Mouse (Mus musculus) ES-E14 (cell line): ENCODE measurements around the gene Dock9. TPM values are rescaled to one million over a fixed set of nuclear protein-coding genes. Genes with fewer than 3 reads are reported as not detected.

ENCODE experiments used
- DNase-seq: peaks from one replicate; pipeline ENCODE4 v3.0.0-alpha.2; 2013; ENCODE audit warnings: low read depth, low spot score
- H3K27ac ChIP-seq: 2 replicates; pipeline ENCODE4 v1.5.1; 2012; ENCODE audit warnings: low read depth, mild to moderate bottlenecking, low read length, moderate library complexity, mixed read lengths; ENCODE audit not compliant: poor library complexity, insufficient read depth, severe bottlenecking
- H3K36me3 ChIP-seq: 2 replicates; pipeline ENCODE4 v1.6.1; 2012; ENCODE audit warnings: mild to moderate bottlenecking, low read length, moderate library complexity, mixed read lengths; ENCODE audit not compliant: control insufficient read depth, poor library complexity, insufficient read depth, severe bottlenecking
- H3K4me1 ChIP-seq, 2 experiments: fragments of 150-350 bp in 1 of 2; sonication (generic) in 1 of 2; 2 replicates each; pipeline ENCODE4 v1.6.1; 2012; ENCODE audit warnings: low read length in 2 of 2, mild to moderate bottlenecking in 1 of 2, mixed read lengths in 1 of 2; ENCODE audit not compliant: control insufficient read depth in 2 of 2, insufficient read depth in 2 of 2, poor library complexity in 1 of 2
- H3K4me3 ChIP-seq, 2 experiments: fragments of 150-350 bp in 1 of 2; sonication (generic) in 1 of 2; 2 replicates each; pipeline ENCODE4 v1.5.1; 2012; ENCODE audit warnings: low read length in 2 of 2, low read depth in 1 of 2, mild to moderate bottlenecking in 1 of 2, mixed read lengths in 1 of 2; ENCODE audit not compliant: insufficient read depth in 1 of 2, poor library complexity in 1 of 2, severe bottlenecking in 1 of 2
- H3K9ac ChIP-seq: 2 replicates; pipeline ENCODE4 v1.6.1; 2012; ENCODE audit warnings: low read depth, mild to moderate bottlenecking, low read length, mixed read lengths; ENCODE audit not compliant: poor library complexity, insufficient read depth, severe bottlenecking
- H3K9me3 ChIP-seq: fragments of 150-350 bp; sonication (generic); 2 replicates; pipeline ENCODE4 v1.6.1; 2012; ENCODE audit warnings: low read depth, mild to moderate bottlenecking, low read length; ENCODE audit not compliant: control insufficient read depth, insufficient read depth
- CHD2 ChIP-seq: IDR thresholded peaks from 2 replicates; pipeline ENCODE4 v1.6.1; 2014; ENCODE audit warnings: mild to moderate bottlenecking, low read depth, low read length, inconsistent platforms
- HCFC1 ChIP-seq: IDR thresholded peaks from 2 replicates; pipeline ENCODE4 v1.6.1; 2012; ENCODE audit warnings: low read length, inconsistent platforms, borderline replicate concordance; ENCODE audit not compliant: insufficient read depth
- MAFK ChIP-seq: IDR thresholded peaks from 2 replicates; pipeline ENCODE4 v1.6.1; 2014; ENCODE audit warnings: mild to moderate bottlenecking, low read depth, low read length, inconsistent platforms; ENCODE audit not compliant: insufficient read depth
- ZC3H11A ChIP-seq: IDR thresholded peaks from 2 replicates; pipeline ENCODE4 v1.6.1; 2012; ENCODE audit warnings: low read depth, mild to moderate bottlenecking, inconsistent platforms, low read length, borderline replicate concordance
- ZNF384 ChIP-seq: IDR thresholded peaks from 2 replicates; pipeline ENCODE4 v1.6.1; 2012; ENCODE audit warnings: low read depth, low read length, inconsistent platforms
- in situ Hi-C, 2 experiments: fragments of 600-800 bp; cut with MboI; formaldehyde crosslinking; loops; one replicate each; pipeline ENCODE4 v1.15.1; 2025; ENCODE audit warnings: low sequenced_read_pairs in 2 of 2, inconsistent platforms in 1 of 2; ENCODE audit not compliant: unreplicated experiment in 2 of 2
- total RNA-seq: library from RNA; depleted of rRNA; stranded (reverse); fragments of 300-350 nt; gene quantifications from 2 replicates; pipeline ENCODE4 v1.2.3, GENCODE M21; 2012

Dock9 gene
- total RNA-seq, 1 experiment = 8.3 TPM

DNA sequence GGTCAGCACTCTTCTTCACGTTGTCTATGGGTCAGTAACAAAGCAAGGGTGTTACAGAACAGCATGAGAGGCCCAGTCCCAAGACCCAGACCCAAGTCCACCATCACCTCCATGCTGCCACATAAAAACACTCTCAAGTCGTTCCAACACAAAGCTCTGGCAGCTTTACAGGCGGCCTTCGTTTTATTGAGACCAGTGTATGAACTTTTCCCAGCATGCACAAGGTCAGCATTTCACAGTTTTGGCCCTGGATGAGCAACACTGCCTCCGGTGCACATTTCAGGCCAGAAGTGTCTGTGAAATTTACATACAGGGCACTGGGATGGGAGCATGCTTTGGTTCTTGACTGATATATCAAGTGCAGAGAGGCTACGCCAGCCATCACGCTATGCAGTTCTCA is 6.5 kb downstream of the Dock9 start:
- Histone ChIP-seq H3K36me3 (no peaks in the 10 kb centered on the region), H3K4me1 (0 out of 4 replicates have a peak, but pooled peaks cover 0 to 3% of the 10 kb centered on the region in 2 experiments), H3K4me3 (no peak overlapping the region), H3K9ac (no peak overlapping the region), H3K27ac (no peak overlapping the region), H3K9me3 (no peaks in the 10 kb centered on the region)
- TF ChIP-seq ZC3H11A (no peak), HCFC1 (no peak), ZNF384 (no peak), MAFK (no peak), CHD2 (no peak)
- in situ Hi-C loops = no loop called here
- no peak for DNase-seq

DNA sequence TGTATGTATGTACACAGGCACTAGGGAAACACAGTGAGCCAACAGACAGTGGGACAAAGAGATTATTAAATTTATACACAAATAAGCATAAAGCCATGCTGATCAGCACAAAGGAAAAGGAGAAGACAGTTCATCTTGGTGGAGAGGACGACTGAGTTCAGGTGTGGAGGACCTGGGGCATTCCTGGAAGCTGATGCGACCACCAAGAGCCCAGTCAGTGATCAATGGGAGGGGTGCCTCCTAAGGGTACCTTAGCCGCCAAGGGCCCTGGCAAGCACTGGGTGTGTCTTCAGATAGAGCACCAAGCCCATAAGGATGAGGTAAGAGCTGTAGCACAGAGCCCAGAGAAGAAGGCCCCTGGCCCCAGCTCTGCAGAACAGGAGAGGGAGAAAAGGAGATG is 8.4 kb downstream of the Dock9 start:
- no peak overlapping the region for H3K9ac ChIP-seq
- TF ChIP-seq CHD2 (no peak), HCFC1 (no peak), MAFK (no peak)
- no peak overlapping the region for H3K4me3 ChIP-seq
- H3K27ac ChIP-seq = no peak overlapping the region
- no peaks in the 10 kb centered on the region for H3K9me3 ChIP-seq
- in situ Hi-C loops = no loop called here
- DNase-seq = no peak
- H3K4me1 ChIP-seq = 0 out of 4 replicates have a peak, but pooled peaks cover 0 to 3% of the 10 kb centered on the region in 2 experiments
- no peaks in the 10 kb centered on the region for H3K36me3 ChIP-seq

DNA sequence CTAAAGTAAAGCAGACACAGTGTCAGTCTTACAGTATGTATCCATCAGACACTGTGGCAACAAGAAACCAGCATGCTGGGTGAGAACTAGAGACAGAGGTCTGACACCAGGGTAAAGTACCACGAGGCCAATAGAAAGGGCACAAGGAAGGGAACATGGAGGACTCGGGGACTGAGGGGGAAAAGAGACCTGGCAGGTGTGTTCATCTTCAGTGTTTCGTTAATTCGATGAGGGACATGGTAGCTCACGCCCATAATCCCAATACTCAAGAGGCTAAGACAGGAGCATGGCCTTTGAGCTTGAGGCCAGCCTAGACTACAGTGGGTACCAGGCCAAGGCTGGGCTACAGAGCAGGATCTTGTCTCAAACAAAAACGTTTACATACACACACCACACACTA is 9.2 kb downstream of the Dock9 start:
- no peak for TF ChIP-seq HCFC1
- no peak for TF ChIP-seq MAFK
- no peak for TF ChIP-seq ZC3H11A
- no peak for TF ChIP-seq CHD2
- no peak for TF ChIP-seq ZNF384
- no peak overlapping the region for H3K27ac ChIP-seq
- in situ Hi-C loops = no loop called here
- no peak overlapping the region for H3K9ac ChIP-seq
- no peaks in the 10 kb centered on the region for H3K36me3 ChIP-seq
- H3K9me3 ChIP-seq = no peaks in the 10 kb centered on the region
- no peaks in the 10 kb centered on the region for H3K4me1 ChIP-seq
- DNase-seq = no peak
- H3K4me3 ChIP-seq = no peak overlapping the region

DNA sequence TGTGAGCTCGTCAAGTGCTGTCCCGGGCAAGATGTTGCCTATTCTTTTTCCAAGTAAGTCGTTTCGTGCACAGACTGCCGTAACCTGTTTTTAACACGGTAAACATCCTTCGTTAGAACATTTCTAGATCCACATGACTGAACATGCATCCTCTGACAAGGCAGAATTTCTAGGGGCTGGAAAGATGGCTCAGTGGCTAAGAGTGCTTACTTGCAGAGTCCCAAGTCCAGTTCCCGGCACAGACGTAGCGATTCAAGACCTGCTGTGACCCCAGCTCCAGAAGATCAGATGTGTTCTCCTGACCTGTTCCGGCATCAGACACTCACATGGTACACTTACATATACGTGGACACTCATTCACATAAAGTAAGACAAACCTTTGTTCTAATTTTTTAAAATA is 10.2 kb downstream of the Dock9 start:
- in situ Hi-C loops = no loop called here
- no peak for TF ChIP-seq MAFK
- no peak for TF ChIP-seq CHD2
- no peak for TF ChIP-seq HCFC1
- no peak for TF ChIP-seq ZNF384
- no peak for TF ChIP-seq ZC3H11A
- H3K9ac ChIP-seq = no peak overlapping the region
- H3K4me1 ChIP-seq = no peaks in the 10 kb centered on the region
- H3K27ac ChIP-seq = no peak overlapping the region
- H3K36me3 ChIP-seq = no peaks in the 10 kb centered on the region
- no peak for DNase-seq
- no peaks in the 10 kb centered on the region for H3K9me3 ChIP-seq
- no peak overlapping the region for H3K4me3 ChIP-seq

DNA sequence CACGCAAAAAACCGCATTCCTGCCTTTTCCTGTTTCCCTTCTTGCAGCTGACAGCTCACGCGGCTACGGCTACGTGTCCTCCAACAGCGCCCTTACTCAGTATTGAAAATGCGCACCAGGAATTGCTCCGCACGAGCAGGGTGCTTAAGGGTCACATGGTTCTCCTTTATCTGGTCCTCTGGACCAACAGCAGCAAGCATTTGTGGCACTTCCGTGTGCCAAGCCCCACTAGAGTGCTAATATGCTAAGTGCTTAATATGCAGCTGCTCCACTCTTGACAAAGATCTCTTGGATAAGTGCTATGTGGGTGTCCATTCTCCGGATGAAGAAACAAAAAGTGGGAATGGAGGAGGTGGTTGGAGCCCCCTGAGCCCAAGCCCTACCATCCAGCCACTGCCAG is 10.7 kb downstream of the Dock9 start:
- H3K27ac ChIP-seq = no peak overlapping the region
- H3K36me3 ChIP-seq = no peaks in the 10 kb centered on the region
- H3K4me1 ChIP-seq = no peaks in the 10 kb centered on the region
- no peak for DNase-seq
- in situ Hi-C loops = no loop called here
- TF ChIP-seq MAFK = no peak
- TF ChIP-seq ZC3H11A = no peak
- TF ChIP-seq CHD2 = no peak
- TF ChIP-seq HCFC1 = no peak
- TF ChIP-seq ZNF384 = no peak
- no peak overlapping the region for H3K9ac ChIP-seq
- H3K4me3 ChIP-seq = no peak overlapping the region
- no peaks in the 10 kb centered on the region for H3K9me3 ChIP-seq
